Mouse (Mus musculus) monocyte, adult 5-6 weeks (primary cell): ENCODE measurements around the gene Ppp1r13l. TPM values are rescaled to one million over a fixed set of nuclear protein-coding genes. Genes with fewer than 3 reads are reported as not detected.

Experiments used
- total RNA-seq: library from RNA; stranded (forward); fragments of 200-1000, 200-491, 200-594 nt; gene quantifications from 3 replicates; pipeline ENCODE4 v1.2.3, GENCODE M21; 2017

Ppp1r13l gene
- total RNA-seq, 1 experiment from 2014 or later = not detected

Other genes starting within 250 kb of the Ppp1r13l start
- not detected in 3 replicates for gene Gm4969, start 241.4 kb upstream of the Ppp1r13l start, total RNA-seq
- 6.7 to 11.5 TPM (median 7.1 TPM) in 3 replicates for gene Fbxo46, start 239.9 kb upstream of the Ppp1r13l start, total RNA-seq
- gene Qpctl, start 210.5 kb upstream of the Ppp1r13l start, total RNA-seq = 2.4 to 4.9 TPM (median 3.9 TPM) in 3 replicates
- gene Snrpd2, start 210.0 kb upstream of the Ppp1r13l start, total RNA-seq = 27.7 to 42.9 TPM (median 30.8 TPM) in 3 replicates
- gene Gipr, start 193.6 kb upstream of the Ppp1r13l start, total RNA-seq = not detected in 3 replicates
- 9.4 to 12.2 TPM (median 9.9 TPM) in 3 replicates for gene Eml2, start 183.3 kb upstream of the Ppp1r13l start, total RNA-seq
- gene Gpr4, start 147.2 kb upstream of the Ppp1r13l start, total RNA-seq = 0.19 to 0.32 TPM in 2 of 3 replicates, not detected in the other
- 11.5 to 32.0 TPM (median 14.7 TPM) in 3 replicates for gene Opa3, start 131.4 kb upstream of the Ppp1r13l start, total RNA-seq
- 230 to 263 TPM (median 254 TPM) in 3 replicates for gene Vasp, start 87.9 kb upstream of the Ppp1r13l start, total RNA-seq
- gene Ppm1n, start 79.7 kb upstream of the Ppp1r13l start, total RNA-seq = 1.9 TPM in 1 of 3 replicates, not detected in the others
- gene Rtn2, start 77.1 kb upstream of the Ppp1r13l start, total RNA-seq = not detected in 3 replicates
- 30.9 to 43.8 TPM (median 36.9 TPM) in 3 replicates for gene Fosb, start 49.7 kb upstream of the Ppp1r13l start, total RNA-seq
- gene Ercc1, start 15.0 kb upstream of the Ppp1r13l start, total RNA-seq = 15.0 to 19.8 TPM (median 18.0 TPM) in 3 replicates
- 6.9 to 8.9 TPM (median 7.2 TPM) in 3 replicates for gene Cd3eap, start 266 bp upstream of the Ppp1r13l start, total RNA-seq
- 21.0 to 32.4 TPM (median 25.4 TPM) in 3 replicates for gene Ercc2, start 22.3 kb downstream of the Ppp1r13l start, total RNA-seq
- gene Klc3, start 44.4 kb downstream of the Ppp1r13l start, total RNA-seq = 1.6 TPM in 2 of 3 replicates, not detected in the other
- gene Ckm, start 45.0 kb downstream of the Ppp1r13l start, total RNA-seq = not detected in 3 replicates
- gene Mark4, start 99.1 kb downstream of the Ppp1r13l start, total RNA-seq = 9.0 to 21.1 TPM (median 9.6 TPM) in 3 replicates
- 0.11 to 1.4 TPM (median 0.49 TPM) in 3 replicates for gene Exoc3l2, start 103.6 kb downstream of the Ppp1r13l start, total RNA-seq
- 3.5 to 4.4 TPM (median 4.0 TPM) in 3 replicates for gene Bloc1s3, start 148.6 kb downstream of the Ppp1r13l start, total RNA-seq
- gene Trappc6a, start 148.6 kb downstream of the Ppp1r13l start, total RNA-seq = 19.9 to 35.2 TPM (median 23.4 TPM) in 3 replicates
- gene Nkpd1, start 158.1 kb downstream of the Ppp1r13l start, total RNA-seq = not detected in 3 replicates
- gene Ppp1r37, start 203.3 kb downstream of the Ppp1r13l start, total RNA-seq = 8.9 to 26.0 TPM (median 18.8 TPM) in 3 replicates
- gene Zfp296, start 217.5 kb downstream of the Ppp1r13l start, total RNA-seq = 4.2 to 8.9 TPM (median 5.1 TPM) in 3 replicates
- 52.9 to 68.5 TPM (median 62.3 TPM) in 3 replicates for gene Gemin7, start 217.8 kb downstream of the Ppp1r13l start, total RNA-seq
- 43.4 to 59.5 TPM (median 53.5 TPM) in 3 replicates for gene Clasrp, start 244.7 kb downstream of the Ppp1r13l start, total RNA-seq